Mouse (Mus musculus): Measurements from ENCODE around the gene Nbr1.
"Not testable (repeated sequence)": the region's sequence is repeated elsewhere in the genome, so short reads cannot be mapped to it uniquely, and the experiment has no call there.

Nbr1 gene

GRCm38 (mm10) chr11:101582054-101583035, 30.4 kb downstream of the Nbr1 start, which contains the start of gene Tmem106a:
Gene Tmem106a (plus strand): TSS chr11:101582242.
- in situ Hi-C loops (cut with MboI, MseI) = no loop called here

- in situ Hi-C loops (cut with MboI, MseI) = no loop called here
Measured at GRCm38 (mm10) chr11:101583205-101583604, 31.3 kb downstream of the Nbr1 start.

- in situ Hi-C loops (cut with MboI, MseI) = not testable (repeated sequence)
Measured at GRCm38 (mm10) chr11:101585031-101585430, 33.1 kb downstream of the Nbr1 start.

GRCm38 (mm10) chr11:101585805-101586204, 33.9 kb downstream of the Nbr1 start:
- in situ Hi-C loops (cut with MboI, MseI) = no loop called here

GRCm38 (mm10) chr11:101587676-101588075, 35.7 kb downstream of the Nbr1 start:
- in situ Hi-C loops (cut with MboI, MseI) = no loop called here

GRCm38 (mm10) chr11:101588868-101589267, 36.9 kb downstream of the Nbr1 start:
- in situ Hi-C loops (cut with MboI, MseI) = no loop called here

- in situ Hi-C loops (cut with MboI, MseI) = no loop called here
Measured at GRCm38 (mm10) chr11:101589444-101589843, 37.5 kb downstream of the Nbr1 start.

- in situ Hi-C loops (cut with MboI, MseI) = no loop called here
Measured at GRCm38 (mm10) chr11:101589989-101590624, 38.2 kb downstream of the Nbr1 start.

- in situ Hi-C loops (cut with MboI, MseI) = no loop called here
Measured at GRCm38 (mm10) chr11:101599156-101599555, 47.2 kb downstream of the Nbr1 start, which contains the start of gene Gm11634. Gene Gm11634 (minus strand): TSS chr11:101599256.

GRCm38 (mm10) chr11:101602491-101602890, 50.5 kb downstream of the Nbr1 start:
- in situ Hi-C loops (cut with MboI, MseI) = no loop called here

GRCm38 (mm10) chr11:101604116-101604515, 52.2 kb downstream of the Nbr1 start:
- in situ Hi-C loops (cut with MboI, MseI) = no loop called here

- in situ Hi-C loops (cut with MboI, MseI) = not testable (repeated sequence)
Measured at GRCm38 (mm10) chr11:101604531-101605453, 52.8 kb downstream of the Nbr1 start.

- in situ Hi-C loops (cut with MboI, MseI) = not testable (repeated sequence)
Measured at GRCm38 (mm10) chr11:101607134-101607533, 55.2 kb downstream of the Nbr1 start.

- in situ Hi-C loops (cut with MboI, MseI) = no loop called here
Measured at GRCm38 (mm10) chr11:101610445-101610844, 58.5 kb downstream of the Nbr1 start.

GRCm38 (mm10) chr11:101613596-101613995, 61.6 kb downstream of the Nbr1 start:
- in situ Hi-C loops (cut with MboI, MseI) = no loop called here

GRCm38 (mm10) chr11:101614116-101614515, 62.2 kb downstream of the Nbr1 start:
- in situ Hi-C loops (cut with MboI, MseI) = no loop called here

GRCm38 (mm10) chr11:101615380-101615779, 63.4 kb downstream of the Nbr1 start:
- in situ Hi-C loops (cut with MboI, MseI) = no loop called here

- in situ Hi-C loops (cut with MboI, MseI) = no loop called here
Measured at GRCm38 (mm10) chr11:101616104-101616503, 64.2 kb downstream of the Nbr1 start.

- in situ Hi-C loops (cut with MboI, MseI) = no loop called here
Measured at GRCm38 (mm10) chr11:101616948-101617767, 65.2 kb downstream of the Nbr1 start.

GRCm38 (mm10) chr11:101617849-101618248, 65.9 kb downstream of the Nbr1 start:
- in situ Hi-C loops (cut with MboI, MseI) = no loop called here

- in situ Hi-C loops (cut with MboI, MseI) = no loop called here
Measured at GRCm38 (mm10) chr11:101618596-101618995, 66.6 kb downstream of the Nbr1 start.
